Mouse (Mus musculus): ENCODE measurements around the gene Slc39a2. TPM values are rescaled to one million over a fixed set of nuclear protein-coding genes. Genes with fewer than 3 reads are reported as not detected.
A peak's percentile ranks its signal among the peaks of the same experiment; 100 is the strongest.

The Slc39a2 gene
- total RNA-seq, 2 experiments from 2014 or later = 0.31 to 0.37 TPM

DNA sequence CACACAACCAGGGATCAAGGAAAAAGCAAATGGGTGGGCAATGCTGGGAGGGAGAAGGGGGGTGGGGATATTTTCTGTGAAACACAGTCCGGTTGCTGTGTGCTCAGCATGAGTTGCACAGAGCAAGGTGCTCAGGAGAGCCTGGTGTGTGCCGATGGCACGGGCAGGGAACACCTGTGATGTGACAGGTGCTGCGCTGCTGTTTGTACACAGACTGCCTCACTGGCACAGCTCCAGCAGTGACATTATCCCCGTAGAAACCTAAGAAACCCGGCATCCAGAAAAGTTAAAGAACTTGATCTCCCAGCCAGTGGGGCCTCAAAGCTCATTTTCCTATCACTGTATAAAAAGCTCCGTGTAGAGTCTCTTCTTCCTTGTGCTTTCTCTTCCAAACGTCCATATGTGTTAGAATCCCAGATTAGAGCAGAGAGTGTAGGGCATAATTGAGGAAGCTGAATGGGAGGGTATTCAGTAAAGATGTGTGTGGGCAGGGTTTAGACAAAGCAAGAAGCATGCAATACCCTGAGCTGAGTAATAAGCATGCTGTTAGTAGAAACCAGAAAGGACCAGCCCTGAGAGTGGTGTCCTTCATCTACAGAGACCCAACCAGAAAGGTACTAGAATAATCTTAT, 4.0 kb downstream of the Slc39a2 start:
- intact Hi-C loops (cut with DNase I; ENCODE audit: low total_unique reads) = loop anchor here (5.0 to 10.0 kb wide), 2 partner anchors 36 to 198 kb away; no protein-coding TSS in a partner anchor
- no peak for DNase-seq

DNA sequence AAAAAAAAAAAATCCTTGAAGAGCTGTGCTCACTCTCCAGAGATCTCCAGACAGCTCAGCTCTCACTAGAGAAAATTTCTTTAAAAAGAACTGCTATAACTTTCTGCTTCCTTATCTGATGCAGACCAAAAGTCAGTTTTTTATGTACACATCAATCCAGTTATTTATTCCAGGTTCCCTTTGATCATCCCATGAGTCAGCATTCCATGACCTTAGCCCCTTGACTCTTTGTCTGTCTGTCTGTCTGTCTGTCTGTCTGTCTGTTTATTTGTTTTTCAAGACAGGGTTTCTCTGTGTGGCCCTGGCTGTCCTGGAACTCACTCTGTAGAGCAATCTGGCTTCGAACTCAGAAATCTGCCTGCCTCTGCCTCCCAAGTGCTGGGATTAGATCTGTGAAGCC, 6.7 kb downstream of the Slc39a2 start:
- DNase-seq = no peak
- intact Hi-C loops (cut with DNase I; ENCODE audit: low total_unique reads) = loop anchor here (5.0 to 10.0 kb wide), 2 partner anchors 33 to 195 kb away; no protein-coding TSS in a partner anchor

DNA sequence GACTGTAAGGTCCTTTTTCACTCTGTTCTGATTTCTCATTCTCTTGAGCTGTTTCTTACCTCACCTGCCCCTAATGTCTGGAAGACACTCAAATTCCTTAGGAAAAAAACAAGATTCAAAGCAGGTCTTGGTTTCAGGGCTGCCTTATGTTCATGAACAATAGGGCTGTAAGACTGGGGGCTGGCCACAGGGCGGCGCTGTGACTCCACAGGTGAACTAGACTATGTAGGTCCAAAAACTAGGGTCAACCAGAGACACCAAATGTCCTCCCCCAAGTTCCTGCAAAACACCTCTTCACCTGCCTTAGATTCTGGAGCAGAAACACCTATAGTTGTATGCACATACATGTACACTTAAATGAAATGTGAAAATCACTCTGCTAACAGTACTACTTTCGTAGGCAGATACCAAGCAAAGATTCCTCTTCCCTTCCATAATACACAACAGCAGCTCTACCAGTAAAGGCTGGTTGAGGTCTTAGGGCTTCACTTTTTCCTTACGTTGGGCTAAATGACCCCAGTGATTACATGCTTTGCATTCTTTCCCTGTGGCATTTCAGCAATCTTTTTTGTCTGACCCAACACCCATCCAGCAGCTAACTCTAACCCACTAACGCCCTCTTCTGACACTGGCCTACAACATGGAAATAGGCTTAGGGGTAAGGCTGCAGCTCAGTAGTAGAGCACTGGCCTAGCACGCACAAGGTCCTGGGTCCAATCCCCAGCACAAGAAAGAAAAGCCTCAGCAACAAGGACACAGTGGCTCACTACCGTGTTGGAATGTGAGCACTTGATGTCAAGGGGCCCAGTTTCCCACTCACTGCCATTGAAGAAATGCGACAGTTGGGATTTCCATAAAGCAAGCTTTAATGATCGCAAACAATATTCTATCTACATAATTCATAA, 10.4 kb downstream of the Slc39a2 start:
- intact Hi-C loops (cut with DNase I; ENCODE audit: low total_unique reads) = loop anchor here (5.0 kb wide), 1 partner anchor 104 kb away; no protein-coding TSS in a partner anchor
- DNase-seq = peak; percentile 84

DNA sequence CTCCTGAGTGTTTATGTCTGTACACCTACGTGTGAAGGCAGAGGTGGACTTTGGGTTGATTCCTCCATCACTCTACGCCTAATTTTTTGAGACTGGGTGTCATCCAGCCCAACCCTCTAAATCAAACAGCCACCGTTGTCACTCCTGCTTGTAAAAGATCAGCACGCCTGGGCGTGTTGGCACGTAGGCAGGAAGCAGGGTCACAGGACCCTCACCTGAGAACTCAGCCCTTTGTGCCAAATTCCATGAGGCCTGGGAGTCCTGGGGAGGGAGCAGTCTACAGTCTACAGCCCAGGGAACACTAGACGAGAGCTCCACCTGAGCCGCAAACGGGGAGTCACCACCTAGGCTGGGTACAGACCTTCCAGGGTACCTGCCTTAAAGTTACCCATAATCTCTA, 11.1 kb downstream of the Slc39a2 start:
- DNase-seq = no peak
- intact Hi-C loops (cut with DNase I; ENCODE audit: low total_unique reads) = loop anchor here (5.0 kb wide), 1 partner anchor 104 kb away; no protein-coding TSS in a partner anchor

DNA sequence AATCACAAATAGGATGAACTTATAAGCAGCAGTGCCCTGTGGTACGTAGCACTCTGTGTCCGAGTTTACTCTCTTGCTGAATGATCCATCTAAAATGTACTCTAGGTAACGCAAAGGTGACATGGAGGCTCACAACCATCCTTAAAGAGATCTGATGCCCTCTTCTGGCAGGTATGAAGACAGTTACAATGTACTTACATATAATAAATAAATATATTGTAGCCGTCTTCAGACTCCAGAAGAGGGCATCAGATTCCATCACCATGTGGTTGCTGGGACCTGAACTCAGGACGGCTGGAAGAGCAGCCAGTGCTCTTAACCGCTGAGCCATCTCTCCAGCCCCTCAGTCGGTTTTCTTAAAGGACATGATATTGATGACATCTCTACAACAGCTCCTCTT, 12.0 kb downstream of the Slc39a2 start:
- no peak for DNase-seq
- intact Hi-C loops (cut with DNase I; ENCODE audit: low total_unique reads) = loop anchor here (5.0 kb wide), 1 partner anchor 103 kb away; no protein-coding TSS in a partner anchor

DNA sequence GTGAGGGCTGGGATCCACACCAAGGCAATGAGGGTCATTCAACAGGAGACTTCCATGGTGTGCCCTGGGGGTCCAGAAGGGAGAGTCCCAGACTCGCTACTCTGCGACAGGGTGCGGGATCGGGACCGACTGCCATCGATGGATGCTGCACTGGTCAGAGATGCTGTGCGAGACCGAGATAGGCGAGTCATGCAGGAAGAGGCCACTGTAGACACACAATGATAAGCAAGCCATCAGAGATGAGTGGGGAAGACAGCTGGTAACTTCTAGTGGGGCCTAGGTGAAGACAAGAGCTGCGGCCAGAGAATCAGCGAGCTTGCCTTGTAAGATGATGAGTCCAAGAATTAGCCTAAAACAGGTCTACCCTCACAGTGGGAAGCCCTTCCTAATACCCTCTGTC, 13.4 kb downstream of the Slc39a2 start:
- DNase-seq = no peak
- intact Hi-C loops (cut with DNase I; ENCODE audit: low total_unique reads) = no loop called here

DNA sequence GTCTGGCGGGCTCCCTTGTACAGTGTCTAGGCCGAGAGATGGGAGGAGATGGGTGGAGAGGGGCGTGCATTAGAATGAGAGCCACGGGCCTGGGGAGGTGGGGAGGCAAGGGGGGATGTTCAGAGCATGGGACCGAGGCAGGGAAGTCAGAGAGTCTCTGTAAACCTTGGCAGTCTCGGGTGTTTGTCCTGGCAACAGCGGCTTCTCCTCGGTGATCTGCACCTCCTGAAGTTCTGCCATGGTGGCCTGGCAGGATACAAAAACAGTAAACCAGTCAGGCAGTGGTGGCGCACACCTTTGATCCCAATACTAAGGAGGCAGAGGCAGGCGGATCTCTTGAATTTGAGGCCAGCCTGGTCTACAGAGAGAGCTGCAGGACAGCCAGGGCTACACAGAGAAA, 18.6 kb downstream of the Slc39a2 start:
- intact Hi-C loops (cut with DNase I; ENCODE audit: low total_unique reads) = no loop called here
- DNase-seq = no peak

DNA sequence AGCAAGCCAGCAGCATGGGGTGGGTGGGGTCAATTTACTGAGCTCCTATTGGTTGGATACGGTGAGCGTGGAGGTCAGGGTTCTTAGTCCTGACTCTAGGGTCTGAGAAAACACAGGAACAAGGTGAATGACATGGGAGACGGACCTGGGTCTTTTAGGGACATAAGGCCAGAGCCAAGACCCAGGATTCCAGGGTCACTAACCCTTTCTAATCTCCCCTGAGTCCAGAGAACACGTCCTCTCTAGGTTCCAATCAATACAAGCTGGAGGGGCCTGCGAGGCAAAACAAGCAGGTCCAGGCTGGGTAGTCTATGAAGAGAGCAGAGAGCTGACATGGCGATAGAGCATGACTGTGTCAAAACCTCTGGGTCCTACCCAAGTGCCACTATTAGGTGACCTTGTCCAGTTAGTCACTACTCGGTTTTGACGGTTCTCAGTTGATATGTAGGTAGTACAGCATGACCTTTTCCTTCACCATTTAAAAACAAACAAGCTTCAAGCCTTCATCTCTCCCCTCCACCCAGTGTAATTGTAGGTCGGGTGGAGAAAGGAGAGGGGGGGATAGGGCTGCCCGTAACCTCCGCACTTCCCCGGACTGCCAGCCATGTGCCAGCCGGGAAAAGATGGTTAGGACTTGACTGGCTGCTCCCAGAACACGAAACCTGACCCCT, 19.8 kb downstream of the Slc39a2 start:
- intact Hi-C loops (cut with DNase I; ENCODE audit: low total_unique reads) = no loop called here
- peak; percentile 43 for DNase-seq

DNA sequence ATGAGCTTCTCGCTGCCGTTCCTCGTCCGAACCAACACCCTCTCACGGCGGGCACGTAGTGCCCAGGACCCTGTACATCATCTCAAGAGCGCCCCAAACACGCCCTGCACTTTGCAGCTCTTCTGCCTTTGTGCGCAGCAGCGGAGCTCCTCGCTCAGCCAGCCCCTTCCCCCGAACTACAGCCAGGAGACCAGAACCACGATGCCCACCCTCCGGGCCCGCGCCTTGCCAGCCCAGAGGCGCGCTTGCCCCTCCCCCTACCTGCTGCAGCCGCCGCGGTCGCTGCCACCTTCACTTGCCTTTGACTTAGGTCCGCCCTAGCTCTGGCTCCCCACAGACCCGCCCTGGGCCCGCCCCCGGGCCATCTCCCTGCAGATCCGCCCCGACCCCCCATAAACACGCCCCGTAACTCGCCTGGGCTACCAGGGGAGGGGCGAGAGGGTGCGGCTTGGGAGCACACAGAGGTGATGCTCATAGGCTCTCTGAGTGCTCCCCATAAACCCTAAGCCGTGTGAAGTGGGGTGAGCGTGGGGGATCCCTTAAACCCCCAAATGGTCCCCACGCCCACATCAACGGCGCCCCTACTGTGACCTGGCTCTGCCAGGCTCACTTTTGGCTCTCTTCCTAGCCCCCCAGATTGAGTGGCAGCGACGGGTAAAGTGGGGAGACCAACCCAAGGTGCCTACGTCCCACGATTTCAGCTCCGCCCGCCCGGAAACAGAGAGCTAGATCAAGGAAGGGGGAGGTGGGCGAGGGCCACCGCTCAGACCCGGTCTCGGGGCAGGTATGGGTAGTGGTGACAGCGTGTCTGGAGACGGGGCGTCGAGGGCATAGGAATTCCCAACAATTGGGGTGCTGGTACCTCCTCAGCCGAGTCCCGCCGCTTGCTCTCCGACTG, 20.6 kb downstream of the Slc39a2 start:
- intact Hi-C loops (cut with DNase I; ENCODE audit: low total_unique reads) = no loop called here

DNA sequence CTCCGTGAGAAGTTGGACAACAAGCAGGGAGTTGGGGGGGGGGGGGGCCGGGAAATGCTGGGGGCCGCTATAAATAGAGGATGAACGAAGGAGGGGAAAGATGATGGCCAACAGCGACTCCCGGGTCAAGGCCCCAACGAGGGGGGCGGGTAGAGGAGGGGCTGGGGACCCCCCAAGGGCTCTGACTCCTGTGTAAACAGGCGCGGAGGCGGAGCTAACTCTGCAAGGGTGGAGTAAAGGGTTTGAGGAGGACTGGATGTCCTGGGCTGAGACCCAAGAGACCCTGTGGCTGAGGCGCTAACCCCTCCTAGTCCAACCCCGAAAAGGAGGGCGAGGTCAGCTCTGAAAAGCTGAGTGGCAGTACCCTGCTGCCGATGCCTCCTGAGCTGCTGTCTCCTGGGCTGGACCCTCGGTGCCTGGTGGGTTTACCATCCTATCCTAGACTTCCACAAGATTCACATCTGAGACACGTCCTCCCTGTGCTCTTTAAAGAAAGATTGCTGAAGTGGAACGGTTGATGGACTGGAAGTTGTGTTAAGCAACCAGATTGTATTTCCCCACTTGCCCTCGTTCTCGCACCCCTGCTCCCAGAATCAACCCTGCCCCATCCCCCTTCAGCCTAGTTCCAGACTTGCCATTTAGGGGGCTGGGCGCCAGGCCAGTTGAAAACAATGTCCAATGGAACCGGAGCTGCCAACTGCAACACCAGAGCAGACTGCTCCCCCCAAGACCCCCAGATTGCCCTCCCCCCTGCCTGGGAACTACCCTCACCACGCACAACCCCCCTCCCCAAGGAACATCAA, 21.5 kb downstream of the Slc39a2 start, which contains the start of gene Ndrg2:
Gene Ndrg2, minus strand, starts transcription at position 199 of the 803 bp plus-strand sequence.
- peak; percentile 87 for DNase-seq
- intact Hi-C loops (cut with DNase I; ENCODE audit: low total_unique reads) = no loop called here

More for the DNA sequence above, 20.6 kb downstream of the Slc39a2 start:
- peak; percentile 93 for DNase-seq

DNA sequence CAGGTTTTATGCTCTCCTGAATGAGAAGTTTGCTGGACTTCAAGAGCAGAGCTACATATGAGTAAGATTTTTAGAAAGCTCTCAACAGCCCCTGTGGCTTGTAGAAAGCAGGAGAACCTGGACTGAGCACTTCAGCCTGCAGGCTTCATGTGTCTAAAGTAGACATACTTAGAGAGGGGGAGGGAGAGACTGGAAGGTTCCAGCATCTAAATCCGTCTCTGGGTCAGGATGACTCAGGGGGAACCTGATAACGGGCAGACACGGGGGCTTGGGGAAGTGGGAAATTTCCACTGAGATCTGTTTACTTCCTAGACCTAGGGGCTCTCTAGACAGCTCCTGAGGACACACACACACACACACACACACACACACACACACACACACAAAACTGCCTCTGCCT, 22.3 kb downstream of the Slc39a2 start:
- intact Hi-C loops (cut with DNase I; ENCODE audit: low total_unique reads) = no loop called here
- no peak for DNase-seq

DNA sequence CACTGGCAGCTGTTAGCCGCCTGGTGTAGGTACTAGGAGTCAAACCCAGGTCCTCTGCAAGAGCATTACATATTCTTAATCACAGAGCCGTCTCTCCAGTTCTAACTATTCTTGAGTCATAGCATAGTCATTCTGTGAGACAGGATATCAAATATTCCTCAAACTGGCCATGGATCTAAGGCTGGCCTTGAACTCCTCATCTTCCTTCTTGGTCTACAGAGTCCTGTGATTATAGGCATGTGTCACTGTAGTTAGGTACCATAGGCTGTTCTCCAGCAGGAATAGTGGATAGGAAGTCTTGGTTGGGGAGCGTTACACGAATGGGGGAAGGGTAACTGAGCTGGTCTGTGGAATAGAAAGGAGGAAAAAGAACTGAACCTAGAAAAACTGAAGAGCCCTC, 23.9 kb downstream of the Slc39a2 start:
- no peak for DNase-seq
- intact Hi-C loops (cut with DNase I; ENCODE audit: low total_unique reads) = no loop called here

DNA sequence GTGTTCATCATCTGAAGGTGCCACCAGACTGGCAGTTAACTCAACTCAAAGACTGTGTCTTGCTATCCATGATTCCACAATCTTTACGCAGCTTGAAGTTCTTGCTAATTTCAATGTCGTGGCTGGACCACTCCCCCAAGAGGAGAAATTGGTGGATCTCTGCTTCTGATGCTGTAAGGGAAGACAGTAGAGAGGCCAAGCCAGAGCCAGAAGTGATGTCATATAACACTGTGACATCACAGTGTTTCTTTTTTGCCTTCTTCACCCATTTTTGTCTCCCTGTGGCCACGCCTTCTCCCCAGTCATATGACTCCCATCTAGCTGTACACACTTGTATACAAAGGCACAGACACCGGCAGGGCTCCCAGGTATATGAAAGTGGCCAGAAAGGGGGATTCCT, 25.4 kb downstream of the Slc39a2 start, which contains the start of gene Tppp2:
Gene Tppp2, plus strand, starts transcription at position 301 of the 400 bp plus-strand sequence.
- intact Hi-C loops (cut with DNase I; ENCODE audit: low total_unique reads) = no loop called here
- no peak for DNase-seq

DNA sequence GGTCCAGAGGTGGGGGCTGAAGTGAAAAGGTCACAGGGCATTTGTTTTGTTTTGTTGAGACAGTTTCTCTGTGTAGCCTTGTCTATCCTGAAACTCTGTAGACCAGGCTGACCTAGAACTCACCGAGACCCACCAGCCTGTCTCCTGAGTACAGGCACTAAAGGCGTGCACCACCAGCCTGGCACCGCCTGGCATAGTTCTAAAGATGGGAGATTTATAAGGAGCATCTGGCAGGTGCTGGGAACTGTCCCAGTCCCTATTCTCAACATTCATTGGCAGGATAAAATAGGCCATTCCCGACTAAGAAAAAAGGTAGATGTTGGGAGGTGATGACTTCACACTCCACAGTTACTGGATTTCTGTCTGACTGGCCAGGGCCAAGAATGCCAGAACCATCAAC, 26.3 kb downstream of the Slc39a2 start:
- DNase-seq = no peak
- intact Hi-C loops (cut with DNase I; ENCODE audit: low total_unique reads) = no loop called here

DNA sequence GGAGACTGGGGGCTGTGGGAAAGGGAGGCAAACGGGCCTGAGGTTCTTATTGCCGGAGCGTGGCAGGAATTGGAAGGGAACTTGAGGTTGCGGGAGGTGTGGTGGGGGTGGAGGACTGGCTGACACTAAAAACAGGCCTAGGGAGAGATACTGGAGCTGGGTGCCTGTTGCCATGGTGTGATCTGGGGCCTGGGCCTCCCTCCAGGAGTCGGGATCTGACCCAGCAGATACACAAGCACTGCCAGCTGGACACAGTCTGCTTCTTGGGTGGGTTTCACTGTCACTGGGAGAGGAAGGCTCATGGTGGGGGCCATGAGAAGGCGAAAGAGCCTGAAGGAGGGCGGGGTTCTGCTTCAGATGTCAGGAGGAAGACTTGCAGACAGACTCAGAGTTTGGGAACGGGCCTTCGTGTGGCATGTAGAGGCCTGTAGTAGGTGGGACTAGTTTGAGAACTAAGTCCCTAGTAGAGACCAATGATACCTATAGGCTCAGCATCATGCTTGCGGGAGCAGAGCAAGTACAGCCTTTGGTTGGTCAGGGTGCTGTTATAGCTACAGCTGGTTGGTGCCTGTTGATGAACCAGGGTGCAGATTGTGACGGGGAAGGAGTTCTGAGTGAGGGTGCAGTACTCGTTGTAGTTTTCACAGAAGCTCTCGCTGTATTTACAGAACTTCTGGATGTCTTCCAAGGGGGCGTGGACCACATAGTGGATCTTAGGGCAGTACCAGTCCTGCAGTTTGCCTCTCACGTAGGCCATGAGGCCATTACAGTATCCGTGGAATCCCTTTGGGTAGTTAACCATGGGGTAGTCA, 29.3 kb downstream of the Slc39a2 start:
- intact Hi-C loops (cut with DNase I; ENCODE audit: low total_unique reads) = no loop called here
- DNase-seq = peak; percentile 74

DNA sequence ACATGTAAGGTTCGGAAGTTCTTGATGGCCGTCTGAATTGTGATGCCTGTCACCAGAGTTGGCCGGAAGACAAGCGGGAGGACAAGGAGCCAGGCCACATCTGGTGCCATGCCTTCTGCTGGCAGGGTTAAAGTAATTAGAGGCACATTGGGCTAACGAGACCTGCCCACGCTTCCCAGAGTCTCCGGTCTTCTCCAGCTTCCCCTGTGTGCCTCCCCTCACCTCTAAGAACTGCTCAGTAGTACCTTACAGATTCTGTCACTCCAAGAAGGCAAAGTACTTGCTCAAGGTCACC, 29.8 kb downstream of the Slc39a2 start, which contains the start of gene Rnase13:
Gene Rnase13, minus strand, starts transcription at position 203 of the 295 bp plus-strand sequence.
- DNase-seq = peak; percentile 34
- intact Hi-C loops (cut with DNase I; ENCODE audit: low total_unique reads) = no loop called here

DNA sequence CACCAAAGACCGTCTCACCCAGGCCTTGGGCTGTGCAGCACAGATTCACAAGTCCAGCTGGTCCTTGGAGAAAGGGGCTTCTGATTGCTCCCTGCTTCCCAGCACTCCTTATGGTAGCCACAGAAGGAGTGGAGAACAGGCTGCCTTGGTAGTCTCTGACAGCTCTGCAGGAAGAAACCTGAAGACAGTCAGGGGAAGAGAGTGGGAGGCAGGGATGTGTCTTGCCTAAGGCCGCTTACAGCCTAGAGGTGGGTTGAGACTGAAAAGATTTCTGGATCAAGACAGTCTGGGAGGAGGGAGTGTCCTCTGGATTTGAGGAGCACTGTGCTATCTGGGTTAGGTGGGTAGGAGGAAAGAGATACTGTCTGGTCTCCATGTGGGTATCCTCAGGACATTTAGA, 30.2 kb downstream of the Slc39a2 start:
- DNase-seq = no peak
- intact Hi-C loops (cut with DNase I; ENCODE audit: low total_unique reads) = no loop called here
